Mouse (Mus musculus) embryonic facial prominence, embryonic 11.5 days (tissue): Measurements from ENCODE around the gene Copa. TPM values are rescaled to one million over a fixed set of nuclear protein-coding genes. Genes with fewer than 3 reads are reported as not detected.

Experiments used
- ATAC-seq: fragments of 200-750 bp; cut with Nextera tagmentation; replicated peaks from 2 replicates; pipeline ENCODE4 v1.8.0; 2017; ENCODE audit warnings: low read depth; ENCODE audit not compliant: insufficient number of reproducible peaks, low FRiP score, low TSS enrichment
- DNase-seq: peaks from one replicate; pipeline ENCODE4 v3.0.0-alpha.2; 2015; ENCODE audit warnings: low spot score
- H3K27ac ChIP-seq: fragments of 300-500 bp; sonication (generic); replicated peaks from 2 replicates; pipeline ENCODE4 v1.5.1; 2014; ENCODE audit warnings: mild to moderate bottlenecking, low read depth, low read length, control low read depth
- H3K27me3 ChIP-seq: fragments of 300-500 bp; sonication (generic); 2 replicates; pipeline ENCODE4 v1.6.1; 2014; ENCODE audit warnings: mild to moderate bottlenecking, low read length, moderate library complexity, mixed read lengths; ENCODE audit not compliant: control insufficient read depth, insufficient read depth
- H3K36me3 ChIP-seq: fragments of 300-500 bp; sonication (generic); replicated peaks from 2 replicates; pipeline ENCODE4 v1.6.1; 2014; ENCODE audit warnings: low read depth, mild to moderate bottlenecking, low read length, moderate library complexity, mixed read lengths; ENCODE audit not compliant: control insufficient read depth, insufficient read depth
- H3K4me1 ChIP-seq: fragments of 300-500 bp; sonication (generic); 2 replicates; pipeline ENCODE4 v1.6.1; 2014; ENCODE audit warnings: low read length, mixed read lengths; ENCODE audit not compliant: control insufficient read depth, insufficient read depth
- H3K4me2 ChIP-seq: fragments of 300-500 bp; sonication (generic); 2 replicates; pipeline ENCODE4 v1.6.1; 2014; ENCODE audit warnings: low read depth, mild to moderate bottlenecking, control low read depth, low read length, moderate library complexity
- H3K4me3 ChIP-seq: fragments of 300-500 bp; sonication (generic); 2 replicates; pipeline ENCODE4 v1.5.1; 2014; ENCODE audit warnings: low read depth, low read length, control low read depth
- H3K9ac ChIP-seq: fragments of 300-500 bp; sonication (generic); replicated peaks from 2 replicates; pipeline ENCODE4 v1.6.1; 2014; ENCODE audit warnings: mild to moderate bottlenecking, control low read depth, low read length
- H3K9me3 ChIP-seq: fragments of 300-500 bp; sonication (generic); replicated peaks from 2 replicates; pipeline ENCODE4 v1.6.1; 2016; ENCODE audit warnings: mild to moderate bottlenecking, low read length, inconsistent platforms, mixed read lengths; ENCODE audit not compliant: control insufficient read depth
- WGBS: fragments of 180-500 bp; shearing (Covaris S2); extraction: QIAGEN DNeasy Blood & Tissue Kit; methylation state at CpG from one replicate; pipeline ENCODE4 v1.1.7; 2014; 5-methylcytosine and 5-hydroxymethylcytosine counted together
- polyA plus RNA-seq: library from polyadenylated mRNA; unstranded; fragments of >200 nt; fragmentation: Nextera tagmentation; extraction: Ambion mirVana; gene quantifications from 2 replicates; pipeline ENCODE4 v1.2.1, GENCODE M21; 2014

The Copa gene
- polyA plus RNA-seq, 1 experiment from 2014 or later = 186 TPM

DNA sequence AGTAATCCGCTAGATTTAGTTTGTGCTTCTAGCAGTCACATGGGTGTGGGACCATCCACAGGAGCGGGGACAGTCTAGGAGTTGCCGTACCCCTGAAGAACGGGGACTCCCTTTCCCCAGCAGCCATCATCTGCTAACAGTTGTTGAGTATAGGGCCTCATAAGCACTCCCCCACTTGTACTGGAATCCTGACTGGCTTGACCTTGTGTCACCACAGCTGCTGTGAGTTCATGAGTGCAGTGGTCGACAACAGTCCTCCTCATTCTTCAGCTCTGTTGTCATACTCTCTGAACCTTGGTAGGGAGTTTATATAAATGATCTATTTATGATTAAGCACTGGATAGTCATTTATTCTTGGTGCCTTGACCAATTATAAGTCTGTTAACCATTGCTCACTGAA lies 87.5 kb downstream of the Copa start:
- H3K27me3 ChIP-seq = no peaks in the 10 kb centered on the region
- no peak for ATAC-seq
- H3K4me3 ChIP-seq = no peak overlapping the region
- DNase-seq = no peak
- WGBS = 96% methylated on average over 5 of the region's 5 CpGs
- no peaks in the 10 kb centered on the region for H3K9me3 ChIP-seq
- no peaks in the 10 kb centered on the region for H3K4me1 ChIP-seq
- H3K36me3 ChIP-seq = peaks cover 16% of the 10 kb centered on the region
- no peak overlapping the region for H3K27ac ChIP-seq
- H3K9ac ChIP-seq = no peak overlapping the region
- no peak overlapping the region for H3K4me2 ChIP-seq

Other genes starting within 250 kb of the Copa start
- 0.35 and 0.66 TPM in 2 replicates for gene Cd84, start 242.8 kb upstream of the Copa start, polyA plus RNA-seq
- gene Gm10521, start 186.9 kb upstream of the Copa start, polyA plus RNA-seq = not detected in 2 replicates
- not detected in 2 replicates for gene Slamf6, start 165.0 kb upstream of the Copa start, polyA plus RNA-seq
- gene Vangl2, start 54.1 kb upstream of the Copa start, polyA plus RNA-seq = 25.3 and 28.6 TPM in 2 replicates
- gene Nhlh1, start 25.0 kb upstream of the Copa start, polyA plus RNA-seq = 4.6 and 6.5 TPM in 2 replicates
- gene Ncstn, start 266 bp downstream of the Copa start, polyA plus RNA-seq = 85.6 and 89.2 TPM in 2 replicates
- 153 and 155 TPM in 2 replicates for gene Pex19, start 44.2 kb downstream of the Copa start, polyA plus RNA-seq
- 103 and 109 TPM in 2 replicates for gene Dcaf8, start 65.6 kb downstream of the Copa start, polyA plus RNA-seq
- 121 and 123 TPM in 2 replicates for gene Pea15a, start 124.3 kb downstream of the Copa start, polyA plus RNA-seq
- gene Casq1, start 137.3 kb downstream of the Copa start, polyA plus RNA-seq = 1.7 and 2.3 TPM in 2 replicates
- not detected in 2 replicates for gene Atp1a4, start 175.9 kb downstream of the Copa start, polyA plus RNA-seq
- 30.1 and 36.7 TPM in 2 replicates for gene Igsf8, start 179.1 kb downstream of the Copa start, polyA plus RNA-seq
- gene Atp1a2, start 215.5 kb downstream of the Copa start, polyA plus RNA-seq = 0.60 and 0.65 TPM in 2 replicates
- gene Kcnj9, start 246.8 kb downstream of the Copa start, polyA plus RNA-seq = 0.54 and 0.65 TPM in 2 replicates